In the genomic region with DNA sequence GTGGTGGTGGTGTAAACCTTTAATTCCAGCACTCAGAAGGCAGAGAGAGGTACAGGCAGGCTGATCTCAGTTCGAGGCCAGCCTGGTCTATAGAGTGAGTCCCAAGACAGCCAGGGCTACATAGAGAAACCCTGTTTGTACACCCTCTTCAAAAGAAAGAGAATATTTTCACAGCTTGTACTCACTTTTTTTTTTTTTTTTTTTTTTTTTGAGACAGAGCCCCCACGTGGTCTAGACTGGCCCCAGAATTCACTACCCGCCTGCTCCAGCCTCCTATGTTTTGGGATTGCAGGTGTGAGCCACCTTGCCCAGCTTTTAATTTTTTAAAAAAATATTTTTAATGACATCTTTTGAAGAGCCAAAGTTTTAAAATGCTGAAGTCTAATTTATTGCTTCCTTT, we compare ENCODE assay signal across 1 mouse cellular context.
A peak's percentile ranks its signal among the peaks of the same experiment; 100 is the strongest.
TF ChIP-seq lines count a peak whose summit lies in the region.

No protein-coding gene starts in this region.

TF ChIP-seq in MEL, 35 proteins besides CTCF, POLR2A, EP300 and RAD21:
- TF ChIP-seq MAFK (IDR thresholded peaks at IDR 0.05; ENCODE audit: borderline replicate concordance, low read depth, low read length): no peak
- TF ChIP-seq ZNF384 (IDR thresholded peaks at IDR 0.05; ENCODE audit: low read depth, low read length): peak; percentile 80
- TF ChIP-seq POLR2AphosphoS5 (IDR thresholded peaks at IDR 0.05; ENCODE audit: borderline replicate concordance, low read depth, low read length): no peak
- peak; percentile 37; the same call in 1 of the 2 replicates for TF ChIP-seq USF1 (IDR thresholded peaks at IDR 0.05; ENCODE audit: low read depth, low read length)
- no peak for TF ChIP-seq ETS1 (IDR thresholded peaks at IDR 0.05; ENCODE audit: low read depth, low read length)
- no peak for TF ChIP-seq TBP (IDR thresholded peaks at IDR 0.05; ENCODE audit: low read depth, low read length)
- TF ChIP-seq BHLHE40 (IDR thresholded peaks at IDR 0.05; ENCODE audit: borderline replicate concordance, low read depth, low read length): no peak
- TF ChIP-seq TCF12 (IDR thresholded peaks at IDR 0.05; ENCODE audit: low read depth, low read length): no peak
- TF ChIP-seq HCFC1 (IDR thresholded peaks at IDR 0.05; ENCODE audit: low read depth, low read length): no peak
- no peak for TF ChIP-seq UBTF (IDR thresholded peaks at IDR 0.05; ENCODE audit: borderline replicate concordance, insufficient read depth, low read depth, low read length)
TF ChIP-seq in MEL: peak in this region for 2.
